Mouse (Mus musculus): Measurements from ENCODE around the gene Padi3. TPM values are rescaled to one million over a fixed set of nuclear protein-coding genes. Genes with fewer than 3 reads are reported as not detected.

Gene Padi3
- total and polyA plus RNA-seq, 3 experiments = 73.1 to 106 TPM; not detected in 1

GRCm38 (mm10) chr4:140854455-140854864 lies 44.0 kb upstream of the Padi3 start:
- Histone ChIP-seq H3K9ac (ENCODE audit: control insufficient read depth, low read depth, low read length, poor library complexity, severe bottlenecking) (no peak overlapping the region), H3K36me3 (ENCODE audit: control insufficient read depth in 1 of 2, insufficient read depth in 2 of 2, low read length in 2 of 2) (peaks cover 0 to 6% of the 10 kb centered on the region in 2 experiments; a peak in 2 of 4 replicates), H3K9me3 (replicated peaks; ENCODE audit: insufficient read depth, low read length) (no peaks in the 10 kb centered on the region), H3K4me3 (ENCODE audit: control insufficient read depth in 1 of 2, insufficient read depth in 1 of 2, low read depth in 2 of 2, low read length in 2 of 2) (no peak overlapping the region), H3K4me1 (ENCODE audit: control insufficient read depth in 1 of 2, insufficient read depth in 2 of 2, low read length in 2 of 2) (peaks cover 3 to 31% of the 10 kb centered on the region in 2 experiments; a peak in 3 of 4 replicates), H3K27ac (ENCODE audit: control insufficient read depth, low read depth, low read length) (peak overlapping the region; percentile 31; the same call in 1 of the 2 replicates), H3K79me2 (ENCODE audit: control insufficient read depth, insufficient read depth, low read length, poor library complexity) (no peaks in the 10 kb centered on the region), H3K27me3 (ENCODE audit: control insufficient read depth in 1 of 2, insufficient read depth in 2 of 2, low read length in 2 of 2) (no peaks in the 10 kb centered on the region)
- peak; percentile 70 for DNase-seq (ENCODE audit: low read depth, low spot score)
- TF ChIP-seq CHD1 (IDR thresholded peaks at IDR 0.05; ENCODE audit: low read depth, low read length) (no peak), MXI1 (IDR thresholded peaks at IDR 0.05; ENCODE audit: low read depth, low read length) (peak; percentile 70; the same call in 1 of the 2 replicates), ZNF384 (IDR thresholded peaks at IDR 0.05; ENCODE audit: low read depth, low read length) (no peak), POLR2AphosphoS2 (IDR thresholded peaks at IDR 0.05; ENCODE audit: low read length) (peak; percentile 37; the same call in 1 of the 2 replicates), POLR2AphosphoS5 (IDR thresholded peaks at IDR 0.05; ENCODE audit: borderline replicate concordance, low read depth, low read length) (no peak), TAL1 (IDR thresholded peaks at IDR 0.05; ENCODE audit: low read length) (peak; percentile 80), NRF1 (IDR thresholded peaks at IDR 0.05; ENCODE audit: insufficient read depth, low read depth, low read length, poor library complexity, severe bottlenecking) (no peak), ZC3H11A (IDR thresholded peaks at IDR 0.05; ENCODE audit: low read depth, low read length) (no peak), CHD2 (IDR thresholded peaks at IDR 0.05; ENCODE audit: low read length) (no peak), E2F4 (IDR thresholded peaks at IDR 0.05; ENCODE audit: borderline replicate concordance, low read depth, low read length) (no peak), GATA1 (IDR thresholded peaks at IDR 0.05; ENCODE audit: low read depth, low read length) (peak; percentile 88), TCF12 (IDR thresholded peaks at IDR 0.05; ENCODE audit: low read depth, low read length) (peak; percentile 99), MYC (IDR thresholded peaks at IDR 0.05; ENCODE audit: low read depth, low read length) (peak; percentile 64; the same call in 1 of the 2 replicates), ELF1 (IDR thresholded peaks at IDR 0.05; ENCODE audit: low read depth, low read length) (no peak), EP300 (IDR thresholded peaks at IDR 0.05; ENCODE audit: low read depth in 1 of 2, low read length in 2 of 2) (peak; percentile 81 to 91), USF1 (IDR thresholded peaks at IDR 0.05; ENCODE audit: low read depth, low read length) (peak; percentile 79), ZMIZ1 (IDR thresholded peaks at IDR 0.05; ENCODE audit: low read depth, low read length) (no peak), ETS1 (IDR thresholded peaks at IDR 0.05; ENCODE audit: low read depth, low read length) (peak; percentile 90), SMC3 (IDR thresholded peaks at IDR 0.05; ENCODE audit: low read depth, low read length) (no peak), MAFK (IDR thresholded peaks at IDR 0.05; ENCODE audit: borderline replicate concordance, low read depth, low read length) (no peak; the same call in 1 of the 2 replicates), MAX (IDR thresholded peaks at IDR 0.05; ENCODE audit: low read length) (peak; percentile 56), BHLHE40 (IDR thresholded peaks at IDR 0.05; ENCODE audit: borderline replicate concordance, low read depth, low read length) (peak; percentile 71), SIN3A (IDR thresholded peaks at IDR 0.05; ENCODE audit: low read length) (peak; percentile 48; the same call in 1 of the 2 replicates), TBP (IDR thresholded peaks at IDR 0.05; ENCODE audit: low read depth, low read length) (no peak), ZKSCAN1 (IDR thresholded peaks at IDR 0.05; ENCODE audit: low read depth, low read length) (no peak), USF2 (IDR thresholded peaks at IDR 0.05; ENCODE audit: borderline replicate concordance in 1 of 2, insufficient read depth in 1 of 2, low read depth in 1 of 2, low read length in 2 of 2) (0 out of 4 replicates have a peak, but pooled peaks of 1 of the 2 experiments have one; percentile 26), UBTF (IDR thresholded peaks at IDR 0.05; ENCODE audit: borderline replicate concordance, insufficient read depth, low read depth, low read length) (no peak), RCOR1 (IDR thresholded peaks at IDR 0.05; ENCODE audit: low read depth, low read length) (peak; percentile 45; the same call in 1 of the 2 replicates), POLR2A (IDR thresholded peaks at IDR 0.05; ENCODE audit: control insufficient read depth in 1 of 2, insufficient read depth in 1 of 2, low read depth in 1 of 2, low read length in 2 of 2, poor library complexity in 1 of 2) (no peak)

Measured in MEL (cell line).